In the genomic region with DNA sequence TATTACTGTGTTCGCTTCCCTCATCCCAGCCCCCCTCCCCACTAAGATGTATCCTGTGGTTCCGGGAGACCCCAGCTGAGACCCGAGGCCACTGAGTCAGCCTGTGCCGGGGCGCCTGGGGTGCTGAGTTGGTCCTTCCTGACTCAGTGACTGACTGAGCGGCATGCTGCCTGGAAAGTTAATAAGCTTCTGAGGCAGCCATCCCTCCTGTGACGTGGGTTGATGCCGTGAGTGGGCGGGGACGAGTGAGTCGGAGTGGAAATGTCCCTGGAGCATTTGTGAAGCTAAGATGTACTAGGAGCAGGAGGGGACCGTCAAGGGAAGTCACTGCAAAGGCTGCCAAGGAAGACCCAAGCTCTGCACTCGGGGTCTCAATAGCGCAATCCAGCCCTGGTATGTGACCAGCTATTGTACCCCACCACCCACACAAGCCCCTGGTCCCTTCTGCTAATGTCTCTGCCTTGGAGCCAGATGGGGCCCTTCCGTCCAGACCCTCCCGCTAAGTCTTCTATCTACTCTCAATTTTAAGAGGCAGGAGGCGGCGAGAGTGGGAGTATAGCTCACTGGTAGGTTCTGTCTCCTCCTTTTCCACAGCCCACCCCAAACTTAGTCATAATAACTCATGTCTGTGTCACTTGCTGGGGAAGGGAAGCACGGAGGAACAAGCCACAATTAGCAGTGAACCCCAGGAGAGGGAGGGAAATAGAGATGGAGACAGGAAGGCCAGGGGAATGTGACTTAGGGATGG, we compare ENCODE assay signal across 15 mouse cellular contexts. TPM values are rescaled to one million over a fixed set of nuclear protein-coding genes. Genes with fewer than 3 reads are reported as not detected.
DNase-seq lines count a peak whose midpoint lies in the region; ATAC-seq and TF ChIP-seq lines count a peak whose summit lies in the region.
"Had no signal": no experiment of that assay in that cellular context is flagged by ENCODE, and none has a peak within 500 bp of the region (broad histone marks: within the 10 kb centered on the region; RNA-seq: fewer than 3 reads in every experiment).

No protein-coding gene starts in this region.

- no peaks in the 10 kb centered on the region for H3K4me1 ChIP-seq in lung, adult 2 months (ENCODE audit: control insufficient read depth, insufficient read depth, low read length)
- no peaks in the 10 kb centered on the region for H3K4me1 ChIP-seq in midbrain, postnatal 0 days (ENCODE audit: insufficient read depth, low read length)
- H3K4me1 ChIP-seq: heart, embryonic 13.5 days had no signal

- H3K4me3 ChIP-seq in lung, adult 2 months (replicated peaks; ENCODE audit: extremely low read depth, low read depth, low read length), result no peak overlapping the region
- no peak overlapping the region for H3K4me3 ChIP-seq in midbrain, postnatal 0 days (ENCODE audit: low read depth, low read length)
- H3K4me3 ChIP-seq: heart, embryonic 13.5 days had no signal

- intact Hi-C loops in left cerebral cortex, postnatal 4 days (cut with DNase I), result no loop called here
- intact Hi-C loops in left cerebral cortex, postnatal 14 days (cut with DNase I), result no loop called here

- TF ChIP-seq POLR2A in lung, adult 2 months (IDR thresholded peaks at IDR 0.05; ENCODE audit: borderline replicate concordance, extremely low read depth, low read depth, low read length), result no peak

- H3K36me3 ChIP-seq in midbrain, postnatal 0 days (ENCODE audit: insufficient read depth, low read length), result no peaks in the 10 kb centered on the region
- H3K36me3 ChIP-seq: heart, embryonic 13.5 days had no signal

- no peaks in the 10 kb centered on the region for H3K9me3 ChIP-seq in midbrain, postnatal 0 days (ENCODE audit: low read length)
- H3K9me3 ChIP-seq: heart, embryonic 13.5 days had no signal

- ATAC-seq in midbrain, postnatal 0 days (ENCODE audit: low FRiP score), result no peak
- ATAC-seq: forebrain, postnatal 0 days; intestine, postnatal 0 days had no signal

- no peaks in the 10 kb centered on the region for H3K27me3 ChIP-seq in midbrain, postnatal 0 days (ENCODE audit: insufficient read depth, low read length)

- peak; percentile 60 for DNase-seq in left cerebral cortex, adult 11 months (ENCODE audit: low spot score)
- no peak for DNase-seq in left cerebral cortex, postnatal 4 days
- peak; percentile 73 to 88 for DNase-seq in layer of hippocampus, adult 18-20 months (ENCODE audit: low spot score in 2 of 2)
- peak; percentile 67 to 75 for DNase-seq in left cerebral cortex, postnatal 14 days (ENCODE audit: low spot score in 2 of 2)
- no peak for DNase-seq in lung, adult 2 months
- no peak for DNase-seq in midbrain, postnatal 0 days (ENCODE audit: low spot score)
- DNase-seq in lung, postnatal 10 days, result no peak
- DNase-seq: cerebellum, adult 9-10 months; forebrain, postnatal 0 days; gastrocnemius, postnatal 36 days; spleen, adult 18-20 months had no signal

- H3K4me2 ChIP-seq in midbrain, postnatal 0 days (ENCODE audit: low read depth, low read length, poor library complexity, severe bottlenecking), result no peak overlapping the region
- H3K4me2 ChIP-seq: heart, embryonic 13.5 days had no signal

- H3K27ac ChIP-seq in midbrain, postnatal 0 days (ENCODE audit: low read depth, low read length), result no peak overlapping the region
- H3K27ac ChIP-seq: heart, embryonic 13.5 days; stomach, postnatal 0 days had no signal

- H3K9ac ChIP-seq in midbrain, postnatal 0 days (replicated peaks; ENCODE audit: low read length, poor library complexity, severe bottlenecking), result no peak overlapping the region
- H3K9ac ChIP-seq: forebrain, postnatal 0 days; heart, embryonic 13.5 days had no signal

- TF ChIP-seq CTCF in lung, adult 2 months (IDR thresholded peaks at IDR 0.05; ENCODE audit: insufficient read depth, low read length), result no peak
- TF ChIP-seq CTCF in midbrain, postnatal 0 days (IDR thresholded peaks at IDR 0.05), result no peak

- WGBS in lung, adult 2 months, result 76% methylated on average over 19 of the region's 19 CpGs
- WGBS in midbrain, postnatal 0 days, result 84% methylated on average over 19 of the region's 19 CpGs

RNA-seq across cellular contexts. Expression of a gene that starts 18.2 kb away (rescaled TPM):
- 1 to 10 TPM; 3.4 TPM for total RNA-seq in left cerebral cortex, postnatal 4 days (2021)
- total RNA-seq in layer of hippocampus, adult 18-20 months (2021), result 10 to 100 TPM; 24.3 to 28.6 TPM
- total RNA-seq in left cerebral cortex, postnatal 14 days (2021), result 10 to 100 TPM; 20.9 to 21.0 TPM
- polyA plus RNA-seq in lung, adult 2 months (2012; rRNA removed), result 1.0 and 1.4 TPM in 2 replicates
- 11.2 and 17.2 TPM in 2 replicates for total RNA-seq in midbrain, postnatal 0 days (2014; rRNA removed)
- polyA plus RNA-seq in midbrain, postnatal 0 days (2015; fragmentation: Nextera tagmentation; extraction: Ambion mirVana), result 9.3 and 12.4 TPM in 2 replicates
- total RNA-seq: liver, adult 2 months had no signal
- polyA plus RNA-seq: liver, adult 2 months had no signal

RNA-seq across cellular contexts. Expression of a gene that starts 26.5 kb away (rescaled TPM):
- 10 to 100 TPM; 47.5 to 51.0 TPM for total RNA-seq in left cerebral cortex, postnatal 4 days (2021)
- 100 to 1,000 TPM; 102 to 104 TPM for total RNA-seq in layer of hippocampus, adult 18-20 months (2021)
- 10 to 100 TPM; 58.0 to 66.8 TPM for total RNA-seq in left cerebral cortex, postnatal 14 days (2021)
- 32.8 and 39.0 TPM in 2 replicates for polyA plus RNA-seq in lung, adult 2 months (2012; rRNA removed)
- total RNA-seq in midbrain, postnatal 0 days (2014; rRNA removed), result 32.1 and 44.1 TPM in 2 replicates
- polyA plus RNA-seq in midbrain, postnatal 0 days (2015; fragmentation: Nextera tagmentation; extraction: Ambion mirVana), result 20.8 and 22.6 TPM in 2 replicates

Comparison
In these comparisons a context has a peak if more than half of its experiments do, and no peak if none do; other contexts are left out.
1. DNase-seq: peak in left cerebral cortex, adult 11 months (single experiment), layer of hippocampus, adult 18-20 months (2 of 2) and left cerebral cortex, postnatal 14 days (2 of 2); none in left cerebral cortex, postnatal 4 days (single experiment), lung, adult 2 months (single experiment), midbrain, postnatal 0 days (single experiment) and lung, postnatal 10 days (single experiment).